Mouse (Mus musculus): ENCODE data around the gene Mga. TPM values are rescaled to one million over a fixed set of nuclear protein-coding genes. Genes with fewer than 3 reads are reported as not detected.

Gene Mga
- total RNA-seq, 2 experiments from 2014 or later = 24.3 to 34.5 TPM

Small RNA genes within 50 kb of the gene (microRNA-seq; reads per million reads assigned to microRNA genes)
- 0 reads per million in 2 experiments for gene Mir7665 (ENCODE audit: borderline replicate concordance in 2 of 2)

Other genes with a start within 250 kb of the Mga start
- gene Ndufaf1, start 234.4 kb upstream of the Mga start, total RNA-seq (2021) = 10 to 100 TPM; 44.2 to 51.0 TPM
- gene Rtf1, start 222.2 kb upstream of the Mga start, total RNA-seq (2021) = 10 to 100 TPM; 18.4 to 22.0 TPM
- not detected for gene Itpka, start 154.9 kb upstream of the Mga start, total RNA-seq (2021)
- gene Ltk, start 136.8 kb upstream of the Mga start, total RNA-seq (2021) = not detected
- 10 to 100 TPM; 14.4 to 16.4 TPM for gene Rpap1, start 109.7 kb upstream of the Mga start, total RNA-seq (2021)
- gene Tyro3, start 99.5 kb upstream of the Mga start, total RNA-seq (2021) = under 1 TPM; 0.61 to 0.67 TPM
- 1 to 10 TPM; 6.0 to 6.7 TPM for gene Mapkbp1, start 75.5 kb downstream of the Mga start, total RNA-seq (2021)
- 1 to 10 TPM; 2.5 to 3.7 TPM for gene Jmjd7, start 130.3 kb downstream of the Mga start, total RNA-seq (2021)
- 1 to 10 TPM in 1 of 2 experiments, under 1 TPM in 1; 0.41 to 1.2 TPM for gene Gm28042, start 130.3 kb downstream of the Mga start, total RNA-seq (2021)
- 1 to 10 TPM; 1.3 to 1.4 TPM for gene Pla2g4b, start 136.2 kb downstream of the Mga start, total RNA-seq (2021)